Mouse (Mus musculus): ENCODE measurements around the gene St7.
"Not testable (repeated sequence)": the region's sequence is repeated elsewhere in the genome, so short reads cannot be mapped to it uniquely, and the experiment has no call there.

Gene St7

GRCm38 (mm10) chr6:17692647-17693046, at the start of gene St7:
TSS of gene St7 (plus strand) at chr6:17692933.
- no peak for DNase-seq (ENCODE audit: low read depth)

GRCm38 (mm10) chr6:17646107-17646506, 46.6 kb upstream of the St7 start:
- no peak for DNase-seq (ENCODE audit: low read depth)

GRCm38 (mm10) chr6:17652132-17652531, 40.6 kb upstream of the St7 start:
- DNase-seq (ENCODE audit: low read depth): no peak

GRCm38 (mm10) chr6:17655080-17655479, 37.7 kb upstream of the St7 start:
- no peak for DNase-seq (ENCODE audit: low read depth)

GRCm38 (mm10) chr6:17657308-17657707, 35.4 kb upstream of the St7 start:
- no peak for DNase-seq (ENCODE audit: low read depth)

- DNase-seq (ENCODE audit: low read depth): no peak
Measured at GRCm38 (mm10) chr6:17665348-17665747, 27.4 kb upstream of the St7 start.

- no peak for DNase-seq (ENCODE audit: low read depth)
Measured at GRCm38 (mm10) chr6:17666024-17666423, 26.7 kb upstream of the St7 start.

- DNase-seq (ENCODE audit: low read depth): no peak
Measured at GRCm38 (mm10) chr6:17667813-17668212, 24.9 kb upstream of the St7 start.

- no peak for DNase-seq (ENCODE audit: low read depth)
Measured at GRCm38 (mm10) chr6:17668334-17668733, 24.4 kb upstream of the St7 start.

- DNase-seq (ENCODE audit: low read depth): no peak
Measured at GRCm38 (mm10) chr6:17669826-17670225, 22.9 kb upstream of the St7 start.

- DNase-seq (ENCODE audit: low read depth): peak; percentile 73
Measured at GRCm38 (mm10) chr6:17675019-17675756, 17.5 kb upstream of the St7 start.

GRCm38 (mm10) chr6:17677008-17677407, 15.7 kb upstream of the St7 start:
- no peak for DNase-seq (ENCODE audit: low read depth)

GRCm38 (mm10) chr6:17680266-17680925, 12.3 kb upstream of the St7 start:
- DNase-seq (ENCODE audit: low read depth): no peak

GRCm38 (mm10) chr6:17681810-17682209, 10.9 kb upstream of the St7 start:
- DNase-seq (ENCODE audit: low read depth): no peak

GRCm38 (mm10) chr6:17688676-17689075, 4.1 kb upstream of the St7 start:
- no peak for DNase-seq (ENCODE audit: low read depth)

- no peak for DNase-seq (ENCODE audit: low read depth)
Measured at GRCm38 (mm10) chr6:17693726-17694549, 1.2 kb downstream of the St7 start.

- no peak for DNase-seq (ENCODE audit: low read depth)
Measured at GRCm38 (mm10) chr6:17694550-17694951, 1.8 kb downstream of the St7 start.

- no peak for DNase-seq (ENCODE audit: low read depth)
Measured at GRCm38 (mm10) chr6:17696321-17696734, 3.6 kb downstream of the St7 start.

GRCm38 (mm10) chr6:17700936-17701612, 8.3 kb downstream of the St7 start:
- DNase-seq (ENCODE audit: low read depth): no peak

- not testable (repeated sequence) for DNase-seq (ENCODE audit: low read depth)
Measured at GRCm38 (mm10) chr6:17704038-17704437, 11.3 kb downstream of the St7 start.

- no peak for DNase-seq (ENCODE audit: low read depth)
Measured at GRCm38 (mm10) chr6:17705973-17706372, 13.2 kb downstream of the St7 start.

GRCm38 (mm10) chr6:17718978-17719377, 26.2 kb downstream of the St7 start:
- no peak for DNase-seq (ENCODE audit: low read depth)
